Mouse (Mus musculus) testis, adult 10 weeks (tissue): ENCODE results near the gene Helt. TPM values are rescaled to one million over a fixed set of nuclear protein-coding genes. Genes with fewer than 3 reads are reported as not detected.

Experiments
- polyA plus RNA-seq: library from polyadenylated mRNA; stranded (reverse); fragments of 350-450 nt; fragmentation: Illumina TruSeq; extraction: RNeasy Lipid Tissue Mini Kit (QIAGEN cat#74804); gene quantifications from one replicate; pipeline ENCODE4 v1.2.3, GENCODE M21; 2014; ENCODE audit warnings: low read depth, low replicate concordance

Helt gene
- 0.73 TPM for polyA plus RNA-seq

DNA sequence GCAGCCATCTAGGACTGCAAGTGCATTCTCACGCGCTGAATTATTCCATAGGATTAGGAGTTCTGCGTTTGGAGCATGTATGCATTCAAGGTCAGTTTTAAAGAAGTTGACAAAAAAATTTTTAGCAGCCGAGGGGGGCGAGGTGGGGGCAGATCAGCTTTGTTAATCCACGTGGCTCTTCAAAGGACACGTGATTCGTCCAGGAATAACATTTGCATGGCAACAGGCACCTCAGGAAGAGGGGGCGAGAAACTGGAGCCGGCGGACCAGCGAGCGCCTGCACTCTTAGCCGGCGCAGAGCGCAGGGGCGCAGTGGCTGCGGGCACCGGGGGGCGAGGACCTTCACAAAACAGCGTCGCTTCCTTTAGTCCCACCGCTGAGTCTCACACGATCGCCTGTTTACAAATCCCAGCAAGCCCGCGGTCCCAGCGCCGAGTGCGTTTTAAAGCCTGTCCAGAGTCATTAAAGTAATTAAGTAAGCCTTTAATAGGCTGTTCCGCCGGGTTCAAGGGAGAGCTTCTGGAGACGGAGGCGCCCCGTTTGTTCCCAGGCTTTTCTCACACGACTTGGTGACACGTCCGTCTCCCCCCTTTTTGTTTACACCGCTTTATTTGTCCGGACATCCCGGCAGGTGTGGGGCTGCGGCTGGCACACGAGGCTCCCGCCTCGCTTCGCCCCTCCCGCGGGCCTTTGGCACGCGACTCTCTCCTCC is at the start of gene Helt:
Gene Helt, minus strand, starts transcription at position 491 of the 712 bp plus-strand sequence.

Other genes with a start within 250 kb of the Helt start
- gene Cfap97, start 142.9 kb downstream of the Helt start, polyA plus RNA-seq = 707 TPM
- 48.1 TPM for gene Snx25, start 142.5 kb downstream of the Helt start, polyA plus RNA-seq
- 29.9 TPM for gene Slc25a4, start 83.4 kb downstream of the Helt start, polyA plus RNA-seq
- 968 TPM for gene Acsl1, start 176.4 kb upstream of the Helt start, polyA plus RNA-seq